Mouse (Mus musculus) intestine, embryonic 15.5 days (tissue): ENCODE measurements around the gene Prdm16. TPM values are rescaled to one million over a fixed set of nuclear protein-coding genes. Genes with fewer than 3 reads are reported as not detected.
A peak's percentile ranks its signal among the peaks of the same experiment; 100 is the strongest.

Experiments used
- ATAC-seq: fragments of 200-750 bp; cut with Nextera tagmentation; 2 replicates; pipeline ENCODE4 v1.8.0; 2017; ENCODE audit warnings: moderate TSS enrichment, moderate library complexity
- H3K27ac ChIP-seq: fragments of 300-500 bp; sonication (generic); 2 replicates; pipeline ENCODE4 v1.5.1; 2015; ENCODE audit warnings: mild to moderate bottlenecking, inconsistent platforms
- H3K27me3 ChIP-seq: fragments of 300-500 bp; sonication (generic); replicated peaks from 2 replicates; pipeline ENCODE4 v1.6.1; 2015; ENCODE audit warnings: inconsistent platforms
- H3K36me3 ChIP-seq: fragments of 300-500 bp; sonication (generic); 2 replicates; pipeline ENCODE4 v1.6.1; 2015; ENCODE audit warnings: inconsistent platforms
- H3K4me1 ChIP-seq: fragments of 300-500 bp; sonication (generic); replicated peaks from 2 replicates; pipeline ENCODE4 v1.6.1; 2015; ENCODE audit warnings: inconsistent platforms
- H3K4me2 ChIP-seq: fragments of 300-500 bp; sonication (generic); replicated peaks from 2 replicates; pipeline ENCODE4 v1.6.1; 2015; ENCODE audit warnings: mild to moderate bottlenecking, inconsistent platforms
- H3K4me3 ChIP-seq: fragments of 300-500 bp; sonication (generic); replicated peaks from 2 replicates; pipeline ENCODE4 v1.5.1; 2015; ENCODE audit warnings: inconsistent platforms
- H3K9ac ChIP-seq: fragments of 300-500 bp; sonication (generic); 2 replicates; pipeline ENCODE4 v1.6.1; 2015; ENCODE audit warnings: inconsistent platforms
- H3K9me3 ChIP-seq: fragments of 300-500 bp; sonication (generic); 2 replicates; pipeline ENCODE4 v1.6.1; 2016; ENCODE audit warnings: inconsistent platforms
- WGBS: fragments of 180-500 bp; shearing (Covaris S2); methylation state at CpG from one replicate; pipeline ENCODE4 v1.1.7; 2015; 5-methylcytosine and 5-hydroxymethylcytosine counted together
- polyA plus RNA-seq: library from polyadenylated mRNA; unstranded; fragments of >200 nt; fragmentation: Nextera tagmentation; extraction: Ambion mirVana; gene quantifications from 2 replicates; pipeline ENCODE4 v1.2.1, GENCODE M21; 2015

Prdm16 gene
- polyA plus RNA-seq, 1 experiment from 2014 or later = 16.4 TPM

GRCm38 (mm10) chr4:154637468-154638319, 1.0 kb upstream of the Prdm16 start:
- peaks cover 84% of the 10 kb centered on the region for H3K27me3 ChIP-seq
- 2% methylated on average over 66 of the region's 73 CpGs for WGBS

GRCm38 (mm10) chr4:154636053-154636433, 630 bp downstream of the Prdm16 start:
- no peaks in the 10 kb centered on the region for H3K9me3 ChIP-seq
- peak; percentile 67 for ATAC-seq
- H3K27me3 ChIP-seq = peaks cover 77% of the 10 kb centered on the region
- H3K9ac ChIP-seq = peak overlapping the region; percentile 74
- WGBS = under 1% methylated on average over 28 of the region's 30 CpGs
- no peaks in the 10 kb centered on the region for H3K36me3 ChIP-seq
- H3K4me3 ChIP-seq = peak overlapping the region; percentile 68
- H3K27ac ChIP-seq = peak overlapping the region; percentile 83
- peaks cover 25% of the 10 kb centered on the region for H3K4me1 ChIP-seq
- peak overlapping the region; percentile 95 for H3K4me2 ChIP-seq

More at GRCm38 (mm10) chr4:154637468-154638319, 1.0 kb upstream of the Prdm16 start:
- H3K36me3 ChIP-seq = no peaks in the 10 kb centered on the region
- H3K9ac ChIP-seq = peak overlapping the region; percentile 74
- peak overlapping the region; percentile 83 for H3K27ac ChIP-seq
- peak overlapping the region; percentile 68 for H3K4me3 ChIP-seq
- H3K4me1 ChIP-seq = peaks cover 24% of the 10 kb centered on the region
- no peaks in the 10 kb centered on the region for H3K9me3 ChIP-seq
- peak overlapping the region; percentile 95 for H3K4me2 ChIP-seq
- no peak for ATAC-seq

DNA sequence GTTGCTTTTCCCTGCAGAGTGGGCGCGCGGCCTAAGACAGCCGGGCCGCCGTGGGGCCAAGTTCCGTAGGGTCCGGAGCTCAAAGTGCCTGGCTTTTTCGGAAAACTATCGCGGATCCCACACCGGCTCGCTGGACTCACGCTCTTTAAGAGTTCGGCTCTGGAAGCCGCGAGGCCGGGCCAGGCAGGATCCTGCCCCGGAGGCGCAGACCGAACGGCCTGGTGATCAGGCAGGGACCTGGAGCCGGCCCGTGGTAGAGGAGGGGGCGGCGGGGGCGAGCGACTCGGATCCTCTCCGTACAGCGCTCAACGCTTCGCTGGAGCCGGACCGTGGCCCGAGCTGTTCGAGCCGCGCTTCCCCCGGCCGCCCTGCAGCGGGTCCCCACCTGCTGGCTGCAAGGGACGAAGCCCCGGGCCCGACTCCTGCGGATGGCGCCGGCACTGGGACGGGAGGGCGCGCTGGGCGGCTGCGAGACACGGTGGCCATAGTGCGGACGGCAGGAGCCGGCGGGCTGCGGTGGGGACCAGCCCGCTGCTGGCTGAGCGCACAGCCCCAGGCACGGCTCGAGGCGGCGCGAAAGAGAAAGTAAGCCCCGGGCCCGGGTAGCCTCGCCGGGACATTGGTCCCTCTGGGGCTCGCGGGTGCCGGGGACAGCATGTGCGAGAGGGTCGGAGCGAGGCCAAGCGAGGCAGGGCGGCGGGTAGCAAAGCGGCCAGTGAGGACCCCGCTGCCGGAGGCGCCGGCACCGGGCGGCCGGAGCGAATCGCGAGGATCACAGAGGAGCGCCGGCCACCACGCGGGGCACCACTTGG, 1.2 kb downstream of the Prdm16 start:
- Histone ChIP-seq H3K27me3 (peaks cover 75% of the 10 kb centered on the region), H3K36me3 (no peaks in the 10 kb centered on the region), H3K9me3 (no peaks in the 10 kb centered on the region), H3K4me1 (peaks cover 28% of the 10 kb centered on the region), H3K4me3 (peak overlapping the region; percentile 68), H3K4me2 (peak overlapping the region; percentile 95), H3K9ac (peak overlapping the region; percentile 74), H3K27ac (peak overlapping the region; percentile 83)
- 1% methylated on average over 92 of the region's 94 CpGs for WGBS
- ATAC-seq = peak; percentile 50

- 15% methylated on average over 44 of the region's 44 CpGs for WGBS
- no peaks in the 10 kb centered on the region for H3K9me3 ChIP-seq
- H3K4me2 ChIP-seq = peak overlapping the region; percentile 95
- no peak for ATAC-seq
- peaks cover 73% of the 10 kb centered on the region for H3K27me3 ChIP-seq
- peaks cover 28% of the 10 kb centered on the region for H3K4me1 ChIP-seq
- H3K4me3 ChIP-seq = peak overlapping the region; percentile 68
- H3K36me3 ChIP-seq = no peaks in the 10 kb centered on the region
- H3K27ac ChIP-seq = peak overlapping the region; percentile 83; the same call in 1 of the 2 replicates
- peak overlapping the region; percentile 74 for H3K9ac ChIP-seq
These were observed 2.0 kb downstream of the Prdm16 start for GRCm38 (mm10) chr4:154634470-154635240.

DNA sequence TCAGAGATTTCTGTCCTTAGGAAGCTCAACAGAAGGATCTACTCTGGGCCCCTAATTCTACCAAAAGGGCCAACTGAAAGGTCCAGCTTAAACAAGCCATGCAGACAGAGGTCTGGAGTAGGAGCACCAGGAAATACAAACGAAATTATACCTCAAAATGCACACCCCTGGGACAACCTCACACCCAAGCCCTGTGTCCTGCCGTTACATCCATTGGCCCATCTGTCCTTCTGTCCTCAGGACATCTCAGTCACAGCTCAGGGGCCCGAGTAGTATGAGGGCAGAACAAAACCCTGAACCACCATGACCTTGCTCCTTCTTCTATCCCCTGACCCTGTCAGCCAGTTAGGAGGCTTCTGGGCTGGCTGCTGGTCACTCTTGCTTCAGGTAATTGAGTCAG, 2.7 kb downstream of the Prdm16 start:
- no peak overlapping the region for H3K9ac ChIP-seq
- H3K36me3 ChIP-seq = no peaks in the 10 kb centered on the region
- peak overlapping the region; percentile 95 for H3K4me2 ChIP-seq
- no peak overlapping the region for H3K27ac ChIP-seq
- ATAC-seq = no peak
- whole genome bisulfite sequencing = 50% methylated on average over 3 of the region's 3 CpGs
- H3K4me3 ChIP-seq = peak overlapping the region; percentile 68
- peaks cover 70% of the 10 kb centered on the region for H3K27me3 ChIP-seq
- H3K9me3 ChIP-seq = no peaks in the 10 kb centered on the region
- peaks cover 28% of the 10 kb centered on the region for H3K4me1 ChIP-seq

GRCm38 (mm10) chr4:154632800-154633764, 3.6 kb downstream of the Prdm16 start:
- Histone ChIP-seq H3K4me2 (peak overlapping the region; percentile 95), H3K4me1 (peaks cover 29% of the 10 kb centered on the region), H3K27me3 (peaks cover 62% of the 10 kb centered on the region), H3K36me3 (no peaks in the 10 kb centered on the region), H3K27ac (no peak overlapping the region), H3K9ac (0 out of 2 replicates have a peak overlapping the region, but pooled peaks have one; percentile 23), H3K4me3 (peak overlapping the region; percentile 13), H3K9me3 (no peaks in the 10 kb centered on the region)
- WGBS = 41% methylated on average over 14 of the region's 14 CpGs
- ATAC-seq = no peak

DNA sequence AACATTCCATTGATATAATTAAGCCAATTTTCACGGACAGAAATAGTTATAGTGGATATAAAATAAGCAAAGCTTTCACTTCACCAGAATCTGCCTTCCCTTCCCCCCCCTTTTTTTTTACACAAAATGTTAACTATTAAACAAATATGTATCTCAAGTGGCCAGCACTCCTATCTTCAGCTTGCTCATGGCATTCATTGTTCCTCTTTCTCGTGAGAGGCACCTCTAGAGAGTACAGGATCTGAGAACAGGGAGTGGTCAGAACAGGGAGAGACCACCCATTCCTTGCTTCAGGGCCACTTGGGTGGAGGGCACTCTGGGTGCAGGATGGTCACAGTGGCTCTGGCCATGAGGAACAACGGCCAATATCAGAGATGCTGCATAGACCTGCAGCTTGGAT, 5.9 kb downstream of the Prdm16 start:
- 37% methylated on average over 3 of the region's 3 CpGs for WGBS
- no peaks in the 10 kb centered on the region for H3K9me3 ChIP-seq
- no peak overlapping the region for H3K9ac ChIP-seq
- peaks cover 48% of the 10 kb centered on the region for H3K27me3 ChIP-seq
- H3K27ac ChIP-seq = peak overlapping the region; percentile 54; the same call in 1 of the 2 replicates
- peaks cover 30% of the 10 kb centered on the region for H3K4me1 ChIP-seq
- H3K4me3 ChIP-seq = no peak overlapping the region
- H3K36me3 ChIP-seq = no peaks in the 10 kb centered on the region
- ATAC-seq = no peak
- 0 out of 2 replicates have a peak overlapping the region, but pooled peaks have one; percentile 17 for H3K4me2 ChIP-seq

- peak; percentile 66 for ATAC-seq
- peaks cover 21% of the 10 kb centered on the region; the same call in 1 of the 2 replicates for H3K27me3 ChIP-seq
- H3K4me2 ChIP-seq = no peak overlapping the region
- H3K9me3 ChIP-seq = no peaks in the 10 kb centered on the region
- H3K9ac ChIP-seq = no peak overlapping the region
- H3K4me1 ChIP-seq = peaks cover 19% of the 10 kb centered on the region; the same call in 1 of the 2 replicates
- H3K4me3 ChIP-seq = no peak overlapping the region
- H3K27ac ChIP-seq = no peak overlapping the region
- no peaks in the 10 kb centered on the region for H3K36me3 ChIP-seq
- WGBS = 68% methylated on average over 5 of the region's 5 CpGs
These were observed 9.1 kb downstream of the Prdm16 start for GRCm38 (mm10) chr4:154627419-154628142.

DNA sequence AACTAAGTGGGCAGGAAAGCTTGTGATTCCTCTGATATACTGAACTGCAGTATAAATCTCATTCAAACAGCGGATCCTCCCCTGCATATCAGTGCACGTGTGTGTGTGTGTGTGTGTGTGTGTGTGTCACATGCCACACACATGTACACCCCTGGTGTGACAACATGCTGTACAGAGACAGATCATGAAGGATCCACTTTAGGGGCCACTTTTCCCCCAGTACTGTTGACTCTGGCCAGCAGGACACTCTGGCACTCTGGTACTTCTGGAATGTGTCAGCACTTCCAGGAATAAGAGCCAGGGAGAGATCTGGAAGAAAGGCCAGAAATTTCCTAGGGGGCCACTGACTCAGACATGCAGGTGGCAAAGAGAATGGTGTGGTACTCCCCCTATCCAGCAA, 10.4 kb downstream of the Prdm16 start:
- WGBS = 81% methylated on average over 2 of the region's 2 CpGs
- H3K4me2 ChIP-seq = no peak overlapping the region
- H3K36me3 ChIP-seq = no peaks in the 10 kb centered on the region
- H3K27ac ChIP-seq = no peak overlapping the region
- peaks cover 14% of the 10 kb centered on the region; the same call in 1 of the 2 replicates for H3K27me3 ChIP-seq
- no peak overlapping the region for H3K9ac ChIP-seq
- ATAC-seq = no peak
- no peak overlapping the region for H3K4me3 ChIP-seq
- H3K9me3 ChIP-seq = no peaks in the 10 kb centered on the region
- peaks cover 19% of the 10 kb centered on the region; the same call in 1 of the 2 replicates for H3K4me1 ChIP-seq

GRCm38 (mm10) chr4:154625710-154626109, 11.0 kb downstream of the Prdm16 start:
- Histone ChIP-seq H3K9me3 (no peaks in the 10 kb centered on the region), H3K27ac (no peak overlapping the region), H3K9ac (no peak overlapping the region), H3K4me1 (0 out of 2 replicates have a peak, but pooled peaks cover 15% of the 10 kb centered on the region), H3K27me3 (peaks cover 10% of the 10 kb centered on the region; the same call in 1 of the 2 replicates), H3K4me3 (no peak overlapping the region), H3K36me3 (no peaks in the 10 kb centered on the region), H3K4me2 (no peak overlapping the region)
- WGBS = 50% methylated on average over 14 of the region's 14 CpGs
- no peak for ATAC-seq
